Mouse (Mus musculus) frontal cortex, postnatal 36 days (tissue): ENCODE data around the gene Ezh2.
"Not testable (repeated sequence)": the region's sequence is repeated elsewhere in the genome, so short reads cannot be mapped to it uniquely, and the experiment has no call there.

Experiments
- DNase-seq, 2 experiments: peaks; one replicate each; pipeline ENCODE4 v3.0.0; 2022; ENCODE audit warnings: low spot score in 2 of 2

Gene Ezh2

DNA sequence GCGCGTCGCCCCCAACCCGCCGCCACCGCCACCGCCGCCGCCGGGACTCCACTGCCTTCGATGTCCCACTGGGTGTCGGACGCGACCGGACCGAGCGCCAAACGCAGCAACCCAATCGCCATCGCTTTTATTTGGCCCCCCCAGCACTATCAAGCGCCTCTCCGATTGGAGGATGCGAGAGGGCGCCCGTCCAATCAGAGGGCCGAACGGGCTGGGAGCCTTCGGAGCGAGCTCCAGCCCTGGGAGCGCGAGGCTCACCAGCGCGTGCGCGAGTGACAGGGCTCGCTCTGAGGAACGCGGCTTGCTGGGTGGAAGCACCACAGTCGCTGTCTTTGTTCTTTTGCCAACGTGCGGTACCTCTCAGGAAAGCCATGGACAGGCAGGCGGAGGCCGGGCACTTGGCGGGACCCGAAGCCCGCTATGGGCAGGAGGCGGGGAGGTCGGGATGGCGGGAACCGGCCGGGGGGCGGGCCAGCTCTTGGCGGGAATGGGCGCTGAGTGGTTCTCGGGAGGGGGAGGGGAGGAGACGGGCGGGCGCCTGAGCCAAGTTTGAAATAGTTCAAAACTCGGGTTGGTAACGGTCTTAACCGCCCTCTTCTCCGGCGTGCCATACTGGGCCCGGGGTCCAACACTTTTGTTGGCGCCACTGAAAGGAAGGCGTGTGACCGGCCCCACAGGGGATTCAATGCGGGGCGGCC is at the start of gene Ezh2:
Ezh2 (minus strand) TSS at position 416 of the 698 bp plus-strand sequence.
- DNase-seq = peak; percentile 96 to 97

DNA sequence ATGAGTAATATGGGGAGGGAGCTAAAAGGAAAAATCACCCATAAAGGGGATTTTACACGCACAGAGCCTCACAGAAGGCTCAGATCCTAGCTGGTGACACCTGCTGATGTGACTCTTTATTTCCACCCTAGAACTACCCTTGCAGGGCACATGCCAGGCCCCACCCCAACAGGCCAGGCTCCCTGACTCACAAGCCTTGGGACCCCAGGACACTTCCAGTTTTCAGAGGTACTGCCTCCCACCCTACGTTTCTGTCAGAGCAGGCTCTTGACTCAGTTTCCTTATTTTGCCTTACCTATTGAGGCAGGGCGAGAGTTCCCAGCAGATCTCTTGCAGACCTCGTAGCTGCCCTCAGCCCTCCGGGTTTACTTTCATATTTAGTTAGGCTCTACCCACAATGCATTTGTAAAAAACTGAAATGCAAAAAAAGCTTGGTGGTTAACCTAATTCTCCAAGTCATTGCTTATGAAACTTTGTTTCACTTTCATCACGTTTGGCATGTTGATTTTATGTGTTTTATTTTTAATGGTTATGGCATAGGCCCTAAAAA is 41.5 kb upstream of the Ezh2 start:
- DNase-seq = no peak

DNA sequence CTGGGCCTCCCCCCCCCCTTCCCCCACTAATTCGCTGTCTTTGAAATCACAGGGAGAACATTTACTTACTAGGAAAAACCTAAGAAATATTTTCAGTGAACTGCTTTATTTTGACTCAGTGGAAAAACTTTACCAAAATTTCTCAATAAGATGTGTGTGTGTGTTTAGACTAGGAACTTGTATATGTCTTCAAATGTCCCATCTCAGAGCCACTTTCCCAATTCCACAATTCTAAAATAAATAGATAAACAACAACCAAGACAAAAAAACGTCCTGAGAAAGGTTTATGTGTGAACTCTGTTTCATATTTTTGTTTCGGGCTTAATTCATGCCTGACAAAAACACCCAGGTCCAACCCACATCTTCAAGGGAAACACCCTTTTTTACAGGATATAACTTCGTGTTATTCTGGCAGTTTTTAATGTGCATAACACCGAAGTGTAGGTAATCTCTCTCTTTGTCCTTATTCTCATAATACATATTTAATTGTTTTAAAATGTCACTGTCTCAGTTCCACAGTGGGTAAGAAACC is 40.9 kb upstream of the Ezh2 start:
- DNase-seq = no peak

DNA sequence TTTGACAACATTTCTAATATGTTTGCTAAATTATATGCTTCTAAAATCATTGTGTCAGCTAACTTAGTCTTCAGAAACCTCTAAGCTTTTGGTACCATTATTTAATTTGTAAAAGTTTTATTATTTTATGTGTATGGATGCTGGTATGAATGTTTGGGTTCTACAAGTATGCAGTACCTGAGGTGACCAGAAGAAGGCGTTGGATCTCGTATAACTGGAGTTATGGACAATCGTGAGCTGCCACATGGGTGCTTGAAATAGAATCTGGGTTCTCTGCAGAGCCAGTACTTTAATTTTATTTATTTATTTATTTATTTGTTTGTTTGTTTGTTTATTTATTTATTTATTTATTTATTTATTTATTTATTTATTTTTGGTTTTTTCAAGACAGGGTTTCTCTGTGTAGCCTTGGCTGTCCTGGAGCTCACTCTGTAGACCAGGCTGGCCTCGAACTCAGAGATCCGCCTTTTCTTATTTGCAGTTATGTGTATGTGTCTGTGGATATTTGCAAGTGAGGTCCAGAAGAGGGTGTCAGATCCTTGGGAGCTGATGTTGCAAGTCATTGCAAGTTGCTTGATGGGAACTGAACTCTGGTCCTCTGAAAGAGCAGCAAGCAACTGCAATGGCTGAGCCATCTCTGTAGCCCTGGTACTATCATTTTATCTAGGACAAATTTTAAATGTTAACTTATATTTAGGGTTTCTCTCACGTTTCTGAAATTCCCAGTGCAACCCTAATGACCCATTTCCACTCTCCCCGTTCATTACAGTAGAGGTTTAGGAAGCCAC is 40.3 kb upstream of the Ezh2 start:
- DNase-seq = no peak

DNA sequence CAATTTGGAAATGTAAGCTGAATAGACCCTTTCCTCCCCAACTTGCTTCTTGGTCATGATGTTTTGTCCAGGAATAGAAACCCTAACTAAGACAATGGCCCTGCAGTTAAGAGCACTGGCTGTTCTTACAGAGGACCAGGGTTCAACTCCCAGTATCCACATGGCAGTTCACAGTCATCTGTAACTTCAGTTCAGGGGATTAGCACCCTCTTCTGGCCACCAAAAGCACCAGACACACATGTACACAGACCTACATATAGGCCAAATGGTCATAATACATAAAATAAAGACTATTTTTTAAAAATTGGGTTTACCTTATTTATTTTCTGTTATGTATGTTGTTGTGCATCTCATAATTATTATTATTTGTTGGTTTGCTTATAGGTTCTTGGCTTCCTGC is 38.3 kb upstream of the Ezh2 start:
- DNase-seq = no peak

DNA sequence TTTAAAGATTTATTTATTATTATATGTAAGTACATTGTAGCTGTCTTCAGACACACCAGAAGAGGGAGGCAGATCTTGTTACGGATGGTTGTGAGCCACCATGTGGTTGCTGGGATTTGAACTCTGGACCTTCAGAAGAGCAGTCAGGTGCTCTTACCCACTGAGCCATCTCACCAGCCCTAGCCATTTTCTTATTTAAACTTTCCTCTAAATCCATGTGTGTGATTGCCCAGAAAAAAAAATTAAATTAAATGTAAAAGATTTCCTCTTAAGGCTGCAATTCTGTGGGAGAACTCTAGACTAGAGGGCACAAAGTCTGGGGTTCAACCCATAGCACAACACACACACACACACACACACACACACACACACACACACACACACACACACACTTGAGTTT is 34.9 kb upstream of the Ezh2 start:
- not testable (repeated sequence) for DNase-seq

DNA sequence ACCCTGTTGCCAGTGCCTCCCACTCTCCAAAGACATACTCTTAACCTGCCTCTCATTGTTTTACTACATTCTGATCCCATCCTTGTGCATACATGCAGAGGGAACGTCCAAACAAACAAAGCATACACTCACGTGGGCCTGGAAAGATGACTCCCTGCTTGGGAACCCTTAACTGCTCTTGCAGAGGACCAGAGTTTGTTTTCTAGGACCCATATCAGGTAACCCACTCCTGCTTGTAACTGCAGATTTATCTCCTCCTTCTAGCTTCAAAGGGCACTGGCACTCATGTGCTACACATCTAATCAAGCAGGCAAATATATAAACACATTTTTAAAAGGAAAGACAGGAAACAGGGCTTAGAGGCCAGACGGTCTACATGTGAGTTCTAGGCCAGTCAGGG is 32.8 kb upstream of the Ezh2 start:
- DNase-seq = no peak

DNA sequence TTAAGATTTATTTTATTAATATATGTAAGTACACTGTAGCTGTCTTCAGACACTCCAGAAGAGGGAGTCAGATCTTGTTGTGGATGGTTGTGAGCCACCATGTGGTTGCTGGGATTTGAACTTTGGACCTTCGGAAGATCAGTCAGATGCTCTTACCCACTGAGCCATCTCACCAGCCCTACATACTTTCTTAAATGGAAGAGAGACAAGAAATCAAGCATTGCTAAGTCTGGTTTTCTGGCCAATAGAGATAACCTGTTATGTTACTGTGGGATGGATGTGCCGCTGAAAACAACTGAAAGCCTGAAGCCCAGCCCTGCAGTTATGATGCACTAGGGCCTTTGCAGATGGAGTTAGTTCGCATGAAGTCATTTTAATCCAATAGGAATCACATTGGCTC is 31.8 kb upstream of the Ezh2 start:
- not testable (repeated sequence) for DNase-seq

DNA sequence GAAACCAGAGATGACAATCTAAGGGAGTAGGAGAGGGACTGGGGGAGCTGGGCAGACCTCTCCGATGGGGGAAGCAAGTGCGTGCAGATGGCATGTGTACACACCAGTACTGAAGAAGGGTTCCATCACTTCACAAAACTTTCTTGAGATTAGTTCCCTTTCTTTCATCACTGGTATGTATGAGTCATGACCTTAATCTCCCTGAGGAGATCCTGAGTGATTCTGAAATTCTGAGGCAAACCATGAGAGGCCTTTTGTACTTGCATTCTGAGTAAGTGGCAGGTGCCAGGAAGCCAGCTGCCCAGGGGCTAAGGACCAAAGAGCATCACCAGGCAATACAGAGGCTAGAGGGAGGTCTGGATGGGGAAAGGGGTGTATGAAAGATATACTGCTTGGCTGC is 25.9 kb upstream of the Ezh2 start:
- DNase-seq = no peak

DNA sequence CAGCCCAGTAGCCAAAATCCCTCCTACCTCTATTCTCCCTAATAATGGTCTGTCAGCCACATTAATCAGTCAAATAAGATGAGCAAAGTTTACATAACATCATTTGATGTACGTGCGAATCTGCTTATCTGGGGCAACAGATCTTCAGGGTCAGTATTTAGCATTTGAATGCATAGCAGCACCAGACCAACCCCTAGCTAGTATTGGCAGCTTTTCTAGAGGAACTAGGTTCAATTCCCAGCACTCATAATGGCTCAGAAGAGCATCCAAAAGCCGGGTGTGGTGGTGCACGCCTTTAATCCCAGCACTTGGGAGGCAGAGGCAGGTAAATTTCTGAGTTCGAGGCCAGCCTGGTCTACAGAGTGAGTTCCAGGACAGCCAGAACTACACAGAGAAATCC is 13.2 kb upstream of the Ezh2 start:
- not testable (repeated sequence) for DNase-seq

DNA sequence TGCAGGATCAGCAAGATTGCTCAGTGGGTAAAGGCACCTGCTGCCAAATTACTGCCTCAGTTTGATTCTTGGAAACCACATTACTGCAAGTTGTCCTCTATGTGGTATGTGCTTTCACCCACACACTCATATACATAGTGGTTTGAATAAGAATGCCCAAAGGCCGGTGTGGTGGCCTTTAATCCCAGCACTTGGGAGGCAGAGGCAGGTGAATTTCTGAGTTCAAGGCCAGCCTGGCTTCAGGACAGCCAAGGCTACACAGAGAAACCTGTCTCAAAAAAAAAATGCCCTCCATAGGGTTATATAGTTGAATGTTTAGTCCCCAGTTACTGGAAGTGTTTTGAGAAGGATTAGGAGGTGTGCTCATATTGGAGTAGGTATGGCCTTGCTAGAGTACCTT is 6.8 kb upstream of the Ezh2 start:
- DNase-seq = no peak

DNA sequence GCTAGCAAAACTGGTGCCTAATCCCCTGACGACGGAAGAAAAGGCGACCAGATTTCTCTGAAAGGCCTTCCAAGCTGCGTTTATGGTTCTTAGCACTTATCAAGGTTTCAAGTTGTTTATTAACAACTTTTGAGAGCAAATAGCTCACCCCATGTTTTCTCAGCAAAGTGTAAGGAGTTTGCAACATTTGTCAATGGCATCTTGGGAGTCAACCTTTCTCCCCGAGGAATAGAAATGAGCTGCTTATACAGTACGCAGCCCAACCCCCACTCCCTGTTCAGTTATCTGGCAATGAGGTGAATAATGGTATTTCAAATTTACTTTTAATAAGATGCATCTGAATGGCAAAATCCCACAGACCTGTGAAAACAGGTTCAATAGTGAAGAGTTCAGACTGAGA is 555 bp upstream of the Ezh2 start:
- no peak for DNase-seq

DNA sequence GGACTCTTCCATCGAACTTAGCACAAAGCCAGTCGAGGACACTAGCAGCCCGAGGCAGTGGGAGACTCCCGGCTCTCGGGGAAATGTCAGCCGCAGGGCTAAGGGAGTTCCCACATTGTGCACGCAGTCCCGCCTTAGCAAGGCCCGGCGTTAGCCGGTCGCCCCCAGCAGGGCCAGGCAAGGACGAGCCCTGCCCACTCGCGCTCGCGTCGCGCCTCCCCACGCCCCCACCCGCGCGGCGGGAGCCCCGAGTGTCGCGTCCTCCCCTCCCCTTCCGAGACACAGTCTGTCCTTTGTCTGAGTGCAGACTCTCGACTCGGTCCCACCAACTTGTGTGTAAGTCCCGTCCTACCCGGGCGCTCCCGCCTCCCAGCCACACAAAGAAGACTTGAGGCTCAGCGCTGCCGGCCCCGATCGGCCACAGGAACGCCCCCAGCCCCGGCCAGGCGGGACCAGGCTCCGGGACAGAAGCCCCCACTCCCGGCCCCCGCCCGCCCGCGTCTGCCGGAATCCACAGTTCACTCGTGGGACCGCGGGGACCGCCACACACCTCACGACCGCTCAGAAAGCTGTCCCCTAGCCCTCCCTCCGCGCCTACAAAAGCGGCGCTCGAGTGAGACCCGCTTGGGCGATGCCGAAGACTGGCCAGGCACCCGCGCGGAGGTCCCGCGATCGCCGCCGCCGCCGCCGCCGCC is 853 bp downstream of the Ezh2 start:
- peak; percentile 55 to 56 for DNase-seq

DNA sequence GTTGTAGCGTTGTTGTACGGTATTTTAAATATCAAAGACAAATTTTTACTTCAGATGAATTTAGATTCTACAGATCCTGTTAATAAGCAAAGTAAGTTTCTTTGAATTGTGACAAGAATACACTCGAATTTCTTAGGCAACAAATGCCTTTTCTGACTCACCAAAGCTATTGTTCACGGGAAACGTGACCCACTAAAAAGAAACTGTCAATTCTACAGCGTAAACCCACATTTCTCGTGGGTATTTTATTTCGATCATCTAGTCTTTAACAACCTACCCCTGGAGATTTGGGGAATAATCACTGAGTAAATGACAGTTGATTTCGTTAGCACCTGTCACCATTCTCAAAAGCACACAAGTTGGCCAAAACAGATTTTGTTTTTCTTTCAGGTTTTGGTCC is 1.6 kb downstream of the Ezh2 start:
- DNase-seq = no peak

DNA sequence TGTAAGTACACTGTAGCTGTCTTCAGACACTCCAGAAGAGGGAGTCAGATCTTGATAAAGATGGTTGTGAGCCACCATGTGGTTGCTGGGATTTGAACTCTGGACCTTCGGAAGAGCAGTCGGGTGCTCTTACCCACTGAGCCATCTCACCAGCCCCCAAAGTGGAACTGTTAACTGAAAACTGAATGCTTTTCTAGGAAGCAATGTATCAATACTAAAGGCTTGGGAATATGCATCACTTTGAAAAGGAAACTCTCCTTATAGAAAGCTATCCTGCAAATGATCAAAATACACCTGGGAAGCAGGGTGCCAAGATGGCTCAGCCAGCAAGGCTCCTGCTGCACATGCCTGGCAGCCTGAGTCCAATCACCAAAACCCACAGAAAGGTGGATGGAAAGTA is 7.8 kb downstream of the Ezh2 start:
- not testable (repeated sequence) for DNase-seq

DNA sequence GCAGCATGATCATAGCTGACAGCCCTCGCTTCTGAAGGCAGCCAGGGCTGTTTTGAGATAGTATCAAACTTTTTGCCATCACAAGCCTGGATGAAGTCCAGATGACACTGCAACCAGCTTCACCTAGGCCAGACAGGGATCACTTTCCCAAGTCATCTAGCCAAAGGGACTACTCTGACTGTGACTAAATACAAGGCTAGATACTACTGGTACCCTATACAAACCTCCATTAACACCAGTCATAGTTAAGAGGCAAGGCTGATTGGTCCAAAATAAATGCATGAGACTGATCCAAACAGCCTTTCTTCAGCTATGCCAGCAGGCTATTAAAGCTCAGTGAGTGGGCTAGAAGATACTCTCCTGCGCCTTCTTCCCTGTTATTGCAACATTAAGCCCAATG is 22.3 kb downstream of the Ezh2 start:
- DNase-seq = no peak

DNA sequence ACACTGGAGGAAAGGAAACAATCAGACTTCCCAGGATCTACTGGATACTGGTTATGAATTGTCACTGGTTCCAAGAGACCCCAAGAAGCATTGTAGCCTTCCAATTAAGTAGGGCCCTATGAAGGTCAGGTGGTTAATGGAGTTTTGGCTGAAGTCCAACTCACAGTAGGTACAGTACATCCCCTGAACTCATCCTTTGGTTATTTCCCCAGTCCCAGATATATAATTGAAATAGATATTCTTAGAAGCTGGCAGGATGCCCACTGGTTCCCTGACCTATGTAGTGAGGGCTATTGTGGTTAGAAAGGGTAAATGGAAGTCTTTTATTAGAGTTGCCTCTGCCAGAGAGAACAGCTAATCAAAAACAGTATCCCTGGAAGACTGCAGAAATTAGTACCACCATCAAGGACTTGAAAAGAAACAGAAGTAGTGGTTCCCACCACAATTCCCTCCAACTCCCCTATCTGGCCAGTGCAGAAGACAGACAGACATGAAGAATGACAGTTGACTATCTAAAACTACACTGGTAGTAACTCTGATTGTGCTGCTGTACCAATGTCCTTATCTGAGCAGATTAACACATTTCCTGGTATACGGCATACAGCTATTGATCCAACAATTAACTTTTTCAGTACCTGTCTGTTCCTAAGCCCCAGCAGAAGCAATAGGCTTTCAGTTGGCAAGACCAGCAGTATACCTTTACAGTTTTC is 29.7 kb downstream of the Ezh2 start:
- no peak for DNase-seq

DNA sequence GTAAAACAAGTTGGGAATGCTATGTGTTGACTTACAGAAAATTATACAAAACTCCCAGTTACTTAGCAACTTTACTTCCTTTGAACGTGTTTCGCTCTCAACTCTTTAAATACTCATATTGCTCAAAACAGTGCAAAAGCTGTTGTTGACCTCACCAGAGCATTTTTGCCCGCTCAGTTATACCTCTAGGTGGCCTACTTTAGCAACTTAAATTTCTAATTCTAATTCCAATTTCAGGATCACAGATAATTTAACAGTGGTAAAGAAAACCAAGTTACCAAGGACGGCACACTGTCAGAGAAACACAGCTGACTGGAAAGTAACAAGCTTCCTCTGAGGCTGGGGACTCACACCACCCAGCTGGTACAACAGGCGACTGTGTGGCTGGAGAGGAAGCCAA is 33.7 kb downstream of the Ezh2 start:
- peak in 1 of 2 experiments; percentile 3 for DNase-seq

DNA sequence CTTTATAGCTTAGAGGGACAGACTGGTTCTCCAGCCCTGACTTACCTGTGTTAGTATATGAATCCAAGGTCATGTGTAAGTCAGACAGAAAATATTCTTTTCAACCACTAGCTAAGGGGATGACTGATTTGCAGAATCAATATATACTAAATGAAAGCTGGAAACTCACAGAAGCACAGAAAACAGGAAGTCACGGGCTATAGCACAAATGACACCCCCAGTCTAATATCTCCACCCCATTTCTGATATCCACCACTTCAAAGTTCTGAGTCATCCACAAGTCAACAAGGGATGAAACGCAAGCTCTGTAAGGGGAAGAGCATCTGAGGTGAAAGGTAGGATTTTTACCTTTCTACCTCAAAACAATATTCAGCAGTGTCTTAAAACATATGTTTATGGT is 34.3 kb downstream of the Ezh2 start:
- no peak for DNase-seq

DNA sequence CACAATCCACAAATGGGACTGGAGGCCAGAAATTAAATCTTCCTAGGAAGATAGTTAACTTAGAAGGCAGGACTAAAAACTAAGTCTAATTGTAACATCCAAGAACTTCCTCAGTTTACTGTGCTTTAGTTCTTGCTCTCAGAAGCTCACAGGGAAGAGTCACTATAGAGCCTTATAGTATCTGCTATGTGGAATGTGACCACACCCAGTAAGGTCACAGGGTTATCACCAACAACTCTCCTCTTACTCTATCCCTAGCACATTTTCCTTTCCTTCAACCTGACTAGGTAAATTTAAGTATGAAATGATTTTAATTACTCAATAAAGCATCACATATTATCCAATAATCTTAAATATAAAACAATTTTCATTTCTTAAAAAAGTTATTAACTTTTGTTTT is 34.7 kb downstream of the Ezh2 start:
- no peak for DNase-seq

DNA sequence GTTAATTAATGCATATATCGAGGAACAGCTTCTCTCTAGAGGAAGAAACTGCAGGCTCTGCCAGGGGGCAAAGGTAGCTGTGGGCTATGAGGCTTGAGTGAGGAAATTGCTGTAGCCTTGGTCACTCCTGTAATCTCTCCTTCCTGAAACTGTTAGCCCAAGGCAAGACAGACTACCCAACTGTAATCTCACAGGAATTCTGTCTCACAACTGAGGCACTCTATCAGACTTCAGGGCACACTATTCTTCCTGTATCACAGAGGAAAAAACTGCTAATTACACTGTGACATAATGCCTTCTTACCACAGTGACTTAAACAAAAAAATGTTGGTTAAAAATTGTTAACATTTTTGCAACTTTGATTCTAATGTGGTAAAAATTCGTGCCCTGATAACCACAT is 35.9 kb downstream of the Ezh2 start:
- no peak for DNase-seq

DNA sequence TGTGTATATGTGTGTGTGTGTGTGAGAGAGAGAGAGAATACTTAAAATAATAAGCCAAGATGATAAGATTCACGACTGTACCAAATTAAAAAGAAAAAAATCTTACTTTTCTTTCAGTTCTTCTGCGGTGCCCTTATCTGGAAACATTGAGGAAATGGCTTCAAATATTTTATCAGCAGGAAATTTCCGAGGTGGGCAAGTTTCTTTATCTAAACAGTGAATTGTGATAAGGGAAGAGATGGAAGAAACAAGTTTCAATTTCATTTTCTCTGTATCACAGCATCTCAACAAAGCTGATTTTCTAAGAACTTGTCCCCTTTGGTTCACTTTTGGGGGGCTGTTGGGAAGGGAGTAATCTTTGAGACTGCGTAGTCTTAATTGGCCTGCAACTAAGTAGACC is 42.9 kb downstream of the Ezh2 start:
- DNase-seq = no peak
